15 mouse cellular contexts compared by ENCODE assay signal in the genomic region with DNA sequence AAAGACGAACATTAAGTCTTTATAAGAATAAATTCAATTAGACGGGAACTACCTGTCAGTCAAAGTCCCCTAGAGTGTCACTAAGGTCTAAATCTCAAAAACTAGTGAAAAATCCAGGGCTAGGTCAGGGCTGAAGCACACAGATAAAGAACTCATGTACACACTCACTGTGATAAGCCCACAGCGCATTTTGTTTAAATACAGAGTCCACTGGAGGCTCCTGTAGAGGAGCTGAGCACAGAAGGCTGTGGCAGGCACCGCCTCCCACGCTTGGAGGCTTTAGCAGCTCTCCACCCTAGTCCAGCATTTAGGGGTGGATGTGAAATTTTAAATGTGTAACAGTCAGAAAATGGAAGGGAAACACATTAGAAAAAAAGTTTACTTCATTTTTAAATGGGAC.
DNase-seq lines count a peak whose midpoint lies in the region; ATAC-seq lines count a peak whose summit lies in the region.
"Had no signal": no experiment of that assay in that cellular context is flagged by ENCODE, and none has a peak within 500 bp of the region (broad histone marks: within the 10 kb centered on the region; RNA-seq: fewer than 3 reads in every experiment).

No protein-coding gene starts in this region.

- peaks cover 3% of the 10 kb centered on the region; the same call in 1 of the 2 replicates for H3K9me3 ChIP-seq in forebrain, embryonic 13.5 days (replicated peaks)
- no peaks in the 10 kb centered on the region for H3K9me3 ChIP-seq in forebrain, embryonic 14.5 days (replicated peaks; ENCODE audit: control insufficient read depth, low read length)
- no peaks in the 10 kb centered on the region for H3K9me3 ChIP-seq in liver, embryonic 15.5 days (replicated peaks)
- H3K9me3 ChIP-seq: limb, embryonic 15.5 days had no signal

- peaks cover 27% of the 10 kb centered on the region for H3K4me1 ChIP-seq in forebrain, embryonic 13.5 days
- peaks cover 5% of the 10 kb centered on the region for H3K4me1 ChIP-seq in forebrain, embryonic 14.5 days (ENCODE audit: control insufficient read depth, insufficient read depth, low read length)
- peaks cover 7% of the 10 kb centered on the region; the same call in 1 of the 2 replicates for H3K4me1 ChIP-seq in liver, embryonic 15.5 days (replicated peaks)
- H3K4me1 ChIP-seq: limb, embryonic 15.5 days had no signal

- H3K4me3 ChIP-seq in forebrain, embryonic 13.5 days, result no peak overlapping the region
- H3K4me3 ChIP-seq in forebrain, embryonic 14.5 days (ENCODE audit: low read depth, low read length), result no peak overlapping the region
- H3K4me3 ChIP-seq in liver, embryonic 15.5 days (replicated peaks), result no peak overlapping the region
- H3K4me3 ChIP-seq: limb, embryonic 15.5 days had no signal

- no peaks in the 10 kb centered on the region for H3K27me3 ChIP-seq in forebrain, embryonic 13.5 days
- no peaks in the 10 kb centered on the region for H3K27me3 ChIP-seq in forebrain, embryonic 14.5 days (replicated peaks; ENCODE audit: control insufficient read depth, insufficient read depth, low read length)
- no peaks in the 10 kb centered on the region for H3K27me3 ChIP-seq in liver, embryonic 15.5 days
- H3K27me3 ChIP-seq: limb, embryonic 15.5 days had no signal

- DNase-seq in forebrain, embryonic 14.5 days (ENCODE audit: low spot score), result no peak
- DNase-seq in right cerebral cortex, adult 18-20 months, result peak; percentile 19
- no peak for DNase-seq in right cerebral cortex, postnatal 25 days
- peak; percentile 30 for DNase-seq in yolk sac, embryonic 10.5 days (ENCODE audit: low spot score)
- DNase-seq in left cerebral cortex, adult 11 months (ENCODE audit: low spot score), result no peak
- DNase-seq in cerebellum, adult 11 months, result no peak
- DNase-seq: B cell, adult 2 months; cerebellum, adult 2 months; gastrocnemius, postnatal 36 days; thymus, adult 18-20 months had no signal

- 31% methylated on average over 5 of the region's 5 CpGs for WGBS in forebrain, embryonic 13.5 days
- 28% methylated on average over 5 of the region's 5 CpGs for WGBS in forebrain, embryonic 14.5 days
- WGBS in liver, embryonic 15.5 days (ENCODE audit: insufficient replicate concordance), result 43% methylated on average over 5 of the region's 5 CpGs

- ATAC-seq in forebrain, embryonic 13.5 days, result no peak
- ATAC-seq in forebrain, embryonic 14.5 days, result no peak
- ATAC-seq in liver, embryonic 15.5 days (ENCODE audit: insufficient read depth), result peak; percentile 81
- ATAC-seq: inflammation-experienced regulatory T-cells, adult 6 months had no signal

- H3K9ac ChIP-seq in forebrain, embryonic 13.5 days, result peak overlapping the region; percentile 26; the same call in 1 of the 2 replicates
- no peak overlapping the region for H3K9ac ChIP-seq in forebrain, embryonic 14.5 days (ENCODE audit: low read length)
- H3K9ac ChIP-seq in liver, embryonic 15.5 days, result no peak overlapping the region
- H3K9ac ChIP-seq: limb, embryonic 15.5 days had no signal

- H3K27ac ChIP-seq in forebrain, embryonic 13.5 days, result no peak overlapping the region; the same call in 1 of the 2 replicates
- no peak overlapping the region for H3K27ac ChIP-seq in forebrain, embryonic 14.5 days (ENCODE audit: low read depth, low read length)
- no peak overlapping the region for H3K27ac ChIP-seq in liver, embryonic 15.5 days (replicated peaks)
- H3K27ac ChIP-seq: limb, embryonic 15.5 days; macrophage had no signal

- no peak overlapping the region for H3K4me2 ChIP-seq in forebrain, embryonic 13.5 days
- no peak overlapping the region for H3K4me2 ChIP-seq in forebrain, embryonic 14.5 days (ENCODE audit: low read length)
- no peak overlapping the region for H3K4me2 ChIP-seq in liver, embryonic 15.5 days
- H3K4me2 ChIP-seq: limb, embryonic 15.5 days had no signal

- 0 out of 2 replicates have a peak, but pooled peaks cover 3% of the 10 kb centered on the region for H3K36me3 ChIP-seq in forebrain, embryonic 13.5 days (ENCODE audit: poor library complexity, severe bottlenecking)
- H3K36me3 ChIP-seq in forebrain, embryonic 14.5 days (ENCODE audit: control insufficient read depth, insufficient read depth, low read length), result 0 out of 2 replicates have a peak, but pooled peaks cover 3% of the 10 kb centered on the region
- peaks cover 54% of the 10 kb centered on the region for H3K36me3 ChIP-seq in liver, embryonic 15.5 days (replicated peaks)

Comparison
In these comparisons a context has a peak if more than half of its experiments do, and no peak if none do; other contexts are left out.
1. DNase-seq: peak in right cerebral cortex, adult 18-20 months (single experiment) and yolk sac, embryonic 10.5 days (single experiment); none in forebrain, embryonic 14.5 days (single experiment), right cerebral cortex, postnatal 25 days (single experiment), left cerebral cortex, adult 11 months (single experiment) and cerebellum, adult 11 months (single experiment).